9 mouse cellular contexts compared by ENCODE assay signal in the genomic region with DNA sequence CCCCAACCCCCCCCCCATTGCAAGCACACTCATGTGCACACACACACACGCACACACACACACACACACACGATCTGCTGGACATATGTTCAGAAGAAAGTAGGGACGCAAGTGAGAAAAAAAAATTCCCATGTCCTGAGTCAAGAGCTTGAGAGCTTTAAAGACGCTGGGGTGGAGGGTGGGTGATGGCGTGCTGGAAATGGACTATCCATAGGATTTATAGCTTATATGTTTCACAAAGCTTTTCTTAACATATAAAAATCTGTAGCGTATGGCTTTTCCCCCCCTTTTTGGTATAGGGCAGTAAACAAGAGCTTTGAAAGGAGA.
DNase-seq lines count a peak whose midpoint lies in the region; ATAC-seq and TF ChIP-seq lines count a peak whose summit lies in the region.
"Had no signal": no experiment of that assay in that cellular context is flagged by ENCODE, and none has a peak within 500 bp of the region (broad histone marks: within the 10 kb centered on the region; RNA-seq: fewer than 3 reads in every experiment).

No protein-coding gene starts in this region.

- DNase-seq in heart, postnatal 4 days, result no peak
- DNase-seq in limb, embryonic 10.5 days (ENCODE audit: low spot score), result no peak
- no peak for DNase-seq in midbrain, postnatal 0 days (ENCODE audit: low spot score)
- no peak for DNase-seq in right cerebral cortex, adult 2 months (ENCODE audit: low spot score in 2 of 2)
- no peak for DNase-seq in cerebellum, adult 2 months
- DNase-seq: cerebellum, adult 9-10 months had no signal

- no peak overlapping the region; the same call in 1 of the 2 replicates for H3K4me2 ChIP-seq in heart, embryonic 16.5 days (ENCODE audit: low read depth, low read length)
- H3K4me2 ChIP-seq in midbrain, postnatal 0 days (ENCODE audit: low read depth, low read length, poor library complexity, severe bottlenecking), result peak overlapping the region; percentile 28

- no peak for TF ChIP-seq POLR2A in embryonic fibroblast, embryonic 13.5 days (IDR thresholded peaks at IDR 0.05; ENCODE audit: low read depth, low read length)
- no peak for TF ChIP-seq POLR2A in cerebellum, adult 2 months (IDR thresholded peaks at IDR 0.05; ENCODE audit: borderline replicate concordance, insufficient read depth, low read length)

- H3K27me3 ChIP-seq in heart, embryonic 16.5 days (ENCODE audit: control insufficient read depth, insufficient read depth, low read length), result no peaks in the 10 kb centered on the region
- H3K27me3 ChIP-seq in limb, embryonic 10.5 days (ENCODE audit: low read depth, poor library complexity, severe bottlenecking), result no peaks in the 10 kb centered on the region
- no peaks in the 10 kb centered on the region for H3K27me3 ChIP-seq in midbrain, postnatal 0 days (ENCODE audit: insufficient read depth, low read length)
- H3K27me3 ChIP-seq in cerebellum, adult 2 months (ENCODE audit: control insufficient read depth, insufficient read depth, low read length), result no peaks in the 10 kb centered on the region; the same call in 1 of the 2 replicates

- ATAC-seq in heart, embryonic 16.5 days (replicated peaks; ENCODE audit: extremely low read depth, insufficient read depth, low FRiP score), result no peak
- ATAC-seq in midbrain, postnatal 0 days (ENCODE audit: low FRiP score), result no peak
- ATAC-seq in erythroblast, adult 5-6 weeks (replicated peaks; ENCODE audit: low FRiP score, poor library complexity, severe bottlenecking), result no peak

- no peak overlapping the region for H3K4me3 ChIP-seq in heart, embryonic 16.5 days (ENCODE audit: low read length)
- H3K4me3 ChIP-seq in embryonic fibroblast, embryonic 13.5 days (ENCODE audit: insufficient read depth, low read length), result no peak overlapping the region
- H3K4me3 ChIP-seq in limb, embryonic 10.5 days, result no peak overlapping the region
- H3K4me3 ChIP-seq in midbrain, postnatal 0 days (ENCODE audit: low read depth, low read length), result 0 out of 2 replicates have a peak overlapping the region, but pooled peaks have one; percentile 6
- H3K4me3 ChIP-seq in cerebellum, adult 2 months (replicated peaks; ENCODE audit: insufficient read depth, low read depth, low read length), result no peak overlapping the region

- no peak for TF ChIP-seq CTCF in embryonic fibroblast, embryonic 13.5 days (IDR thresholded peaks at IDR 0.05; ENCODE audit: borderline replicate concordance, insufficient read depth, low read length)
- no peak for TF ChIP-seq CTCF in midbrain, postnatal 0 days (IDR thresholded peaks at IDR 0.05)
- TF ChIP-seq CTCF in cerebellum, adult 2 months (IDR thresholded peaks at IDR 0.05; ENCODE audit: borderline replicate concordance, insufficient read depth, low read depth, low read length), result no peak

- H3K9ac ChIP-seq in heart, embryonic 16.5 days (ENCODE audit: low read length), result no peak overlapping the region
- H3K9ac ChIP-seq in midbrain, postnatal 0 days (replicated peaks; ENCODE audit: low read length, poor library complexity, severe bottlenecking), result no peak overlapping the region

- no peaks in the 10 kb centered on the region for H3K36me3 ChIP-seq in heart, embryonic 16.5 days (ENCODE audit: control insufficient read depth, insufficient read depth)
- H3K36me3 ChIP-seq in limb, embryonic 10.5 days, result no peaks in the 10 kb centered on the region
- no peaks in the 10 kb centered on the region for H3K36me3 ChIP-seq in midbrain, postnatal 0 days (ENCODE audit: insufficient read depth, low read length)

- no peaks in the 10 kb centered on the region for H3K9me3 ChIP-seq in heart, embryonic 16.5 days (replicated peaks; ENCODE audit: control insufficient read depth, low read length)
- H3K9me3 ChIP-seq in limb, embryonic 10.5 days (replicated peaks), result no peaks in the 10 kb centered on the region
- H3K9me3 ChIP-seq in midbrain, postnatal 0 days (ENCODE audit: low read length), result no peaks in the 10 kb centered on the region

- peaks cover 41% of the 10 kb centered on the region for H3K4me1 ChIP-seq in heart, embryonic 16.5 days (ENCODE audit: control insufficient read depth, insufficient read depth, low read length)
- peaks cover 5% of the 10 kb centered on the region for H3K4me1 ChIP-seq in embryonic fibroblast, embryonic 13.5 days (ENCODE audit: control insufficient read depth, insufficient read depth, low read length)
- peaks cover 43% of the 10 kb centered on the region for H3K4me1 ChIP-seq in limb, embryonic 10.5 days
- H3K4me1 ChIP-seq in midbrain, postnatal 0 days (ENCODE audit: insufficient read depth, low read length), result peaks cover 7% of the 10 kb centered on the region; the same call in 1 of the 2 replicates
- no peaks in the 10 kb centered on the region for H3K4me1 ChIP-seq in cerebellum, adult 2 months (ENCODE audit: control insufficient read depth, insufficient read depth, low read length)

- H3K27ac ChIP-seq in heart, embryonic 16.5 days (ENCODE audit: low read length), result peak overlapping the region; percentile 46; the same call in 1 of the 2 replicates
- H3K27ac ChIP-seq in embryonic fibroblast, embryonic 13.5 days (ENCODE audit: insufficient read depth, low read length), result peak overlapping the region; percentile 86
- H3K27ac ChIP-seq in limb, embryonic 10.5 days, result peak overlapping the region; percentile 66
- no peak overlapping the region for H3K27ac ChIP-seq in midbrain, postnatal 0 days (ENCODE audit: low read depth, low read length)
- H3K27ac ChIP-seq in cerebellum, adult 2 months (ENCODE audit: insufficient read depth, low read length), result no peak overlapping the region

- WGBS in heart, embryonic 16.5 days, result 81% methylated on average over 6 of the region's 6 CpGs
- WGBS in limb, embryonic 10.5 days, result 83% methylated on average over 6 of the region's 6 CpGs
- WGBS in midbrain, postnatal 0 days, result 40% methylated on average over 6 of the region's 6 CpGs
- 31% methylated on average over 6 of the region's 6 CpGs for WGBS in cerebellum, adult 2 months

Comparison
In these comparisons a context has a peak if more than half of its experiments do, and no peak if none do; other contexts are left out.
1. H3K27ac ChIP-seq: peak in heart, embryonic 16.5 days (single experiment), embryonic fibroblast, embryonic 13.5 days (single experiment) and limb, embryonic 10.5 days (single experiment); none in midbrain, postnatal 0 days (single experiment) and cerebellum, adult 2 months (single experiment).